Mouse (Mus musculus): ENCODE measurements around the gene Amer1. TPM values are rescaled to one million over a fixed set of nuclear protein-coding genes. Genes with fewer than 3 reads are reported as not detected.

Amer1 gene
- polyA plus RNA-seq (2017; shearing (Covaris generic)), result 4.1 TPM

GRCm38 (mm10) chrX:95444776-95445111 is at the start of gene Amer1:
Amer1 (minus strand) TSS chrX:95444872.

Other genes with a start within 250 kb of the Amer1 start
- gene Arhgef9, start 248.0 kb downstream of the Amer1 start, polyA plus RNA-seq (2017; shearing (Covaris generic)), result 0.71 TPM
- not detected for gene Asb12, start 113.1 kb upstream of the Amer1 start, polyA plus RNA-seq (2017; shearing (Covaris generic))
- gene Pfn5, start 113.2 kb upstream of the Amer1 start, polyA plus RNA-seq (2017; shearing (Covaris generic)), result not detected
- 6.9 TPM for gene Zc4h2, start 213.6 kb upstream of the Amer1 start, polyA plus RNA-seq (2017; shearing (Covaris generic))

Measured in CD4-positive, CD25-positive, alpha-beta regulatory T cell (primary cell).